Mouse (Mus musculus) hindbrain, embryonic 14.5 days (tissue): ENCODE measurements around the gene Rxra. TPM values are rescaled to one million over a fixed set of nuclear protein-coding genes. Genes with fewer than 3 reads are reported as not detected.
A peak's percentile ranks its signal among the peaks of the same experiment; 100 is the strongest.

ENCODE experiments used
- ATAC-seq: fragments of 200-750 bp; cut with Nextera tagmentation; 2 replicates; pipeline ENCODE4 v1.8.0; 2017; ENCODE audit warnings: moderate number of reproducible peaks, mild to moderate bottlenecking, moderate TSS enrichment, moderate library complexity; ENCODE audit not compliant: low FRiP score
- DNase-seq: peaks from one replicate; pipeline ENCODE4 v3.0.0-alpha.2; 2015; ENCODE audit warnings: low spot score
- H3K27ac ChIP-seq: fragments of 300-500 bp; sonication (generic); 2 replicates; pipeline ENCODE4 v1.5.1; 2014; ENCODE audit warnings: mild to moderate bottlenecking, moderate library complexity
- H3K27me3 ChIP-seq: fragments of 300-500 bp; sonication (generic); 2 replicates; pipeline ENCODE4 v1.6.1; 2014; ENCODE audit warnings: mild to moderate bottlenecking, low read length, mixed read lengths; ENCODE audit not compliant: control insufficient read depth, insufficient read depth
- H3K36me3 ChIP-seq: fragments of 300-500 bp; sonication (generic); replicated peaks from 2 replicates; pipeline ENCODE4 v1.6.1; 2014; ENCODE audit not compliant: control insufficient read depth, insufficient read depth
- H3K4me1 ChIP-seq: fragments of 300-500 bp; sonication (generic); replicated peaks from 2 replicates; pipeline ENCODE4 v1.6.1; 2014; ENCODE audit warnings: antibody characterized with exemption, low read length, mixed read lengths; ENCODE audit not compliant: control insufficient read depth, insufficient read depth
- H3K4me2 ChIP-seq: fragments of 300-500 bp; sonication (generic); replicated peaks from 2 replicates; pipeline ENCODE4 v1.6.1; 2014; ENCODE audit warnings: mild to moderate bottlenecking, moderate library complexity
- H3K4me3 ChIP-seq: fragments of 300-500 bp; sonication (generic); replicated peaks from 2 replicates; pipeline ENCODE4 v1.5.1; 2014; ENCODE audit warnings: mild to moderate bottlenecking, low read length
- H3K9ac ChIP-seq: fragments of 300-500 bp; sonication (generic); 2 replicates; pipeline ENCODE4 v1.6.1; 2014
- H3K9me3 ChIP-seq: fragments of 300-500 bp; sonication (generic); 2 replicates; pipeline ENCODE4 v1.6.1; 2016; ENCODE audit warnings: low read length; ENCODE audit not compliant: control insufficient read depth
- WGBS: fragments of 180-500 bp; shearing (Covaris S2); extraction: QIAGEN DNeasy Blood & Tissue Kit; methylation state at CpG from one replicate; pipeline ENCODE4 v1.1.7; 2014; 5-methylcytosine and 5-hydroxymethylcytosine counted together
- polyA plus RNA-seq: library from polyadenylated mRNA; unstranded; fragments of >200 nt; fragmentation: Nextera tagmentation; extraction: Ambion mirVana; gene quantifications from 2 replicates; pipeline ENCODE4 v1.2.1, GENCODE M21; 2014

Gene Rxra
- polyA plus RNA-seq, 1 experiment from 2014 or later: 2.4 TPM

DNA sequence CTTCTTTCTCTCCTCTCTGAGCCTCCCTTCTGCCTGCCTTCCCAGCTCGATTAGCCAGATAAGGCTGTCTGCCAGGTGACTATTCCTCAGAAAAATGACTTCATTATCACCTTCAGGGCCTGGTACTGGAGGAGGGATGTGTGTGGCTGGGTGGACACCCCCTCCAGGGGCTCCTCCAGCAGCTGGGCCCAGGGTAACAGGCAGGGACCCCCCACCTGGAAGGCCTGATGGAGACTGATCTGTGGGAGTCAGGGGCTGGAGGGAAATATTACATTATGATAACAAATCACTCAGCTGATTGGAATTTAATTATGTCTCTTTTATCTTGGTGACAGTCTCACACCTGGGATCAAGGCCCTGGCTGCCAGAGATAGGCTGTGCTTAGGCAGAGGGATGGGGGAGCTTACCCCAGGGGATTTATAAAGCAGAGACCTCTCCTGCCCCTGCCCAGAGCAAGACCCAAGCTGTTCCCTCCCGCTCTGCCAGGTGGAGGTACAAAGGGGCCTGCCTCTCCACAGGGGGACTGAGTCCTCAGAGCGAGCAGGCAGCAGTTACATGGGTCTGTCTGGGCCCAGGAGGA lies 35.2 kb upstream of the Rxra start:
- no peaks in the 10 kb centered on the region for H3K9me3 ChIP-seq
- no peaks in the 10 kb centered on the region for H3K36me3 ChIP-seq
- no peak overlapping the region for H3K4me2 ChIP-seq
- no peaks in the 10 kb centered on the region for H3K27me3 ChIP-seq
- ATAC-seq (peak; percentile 76; the same call in 1 of the 2 replicates), DNase-seq (peak; percentile 40)
- 0 out of 2 replicates have a peak, but pooled peaks cover 9% of the 10 kb centered on the region for H3K4me1 ChIP-seq
- no peak overlapping the region for H3K4me3 ChIP-seq
- no peak overlapping the region for H3K9ac ChIP-seq
- 26% methylated on average over 3 of the region's 3 CpGs for WGBS
- peak overlapping the region; percentile 66 for H3K27ac ChIP-seq

DNA sequence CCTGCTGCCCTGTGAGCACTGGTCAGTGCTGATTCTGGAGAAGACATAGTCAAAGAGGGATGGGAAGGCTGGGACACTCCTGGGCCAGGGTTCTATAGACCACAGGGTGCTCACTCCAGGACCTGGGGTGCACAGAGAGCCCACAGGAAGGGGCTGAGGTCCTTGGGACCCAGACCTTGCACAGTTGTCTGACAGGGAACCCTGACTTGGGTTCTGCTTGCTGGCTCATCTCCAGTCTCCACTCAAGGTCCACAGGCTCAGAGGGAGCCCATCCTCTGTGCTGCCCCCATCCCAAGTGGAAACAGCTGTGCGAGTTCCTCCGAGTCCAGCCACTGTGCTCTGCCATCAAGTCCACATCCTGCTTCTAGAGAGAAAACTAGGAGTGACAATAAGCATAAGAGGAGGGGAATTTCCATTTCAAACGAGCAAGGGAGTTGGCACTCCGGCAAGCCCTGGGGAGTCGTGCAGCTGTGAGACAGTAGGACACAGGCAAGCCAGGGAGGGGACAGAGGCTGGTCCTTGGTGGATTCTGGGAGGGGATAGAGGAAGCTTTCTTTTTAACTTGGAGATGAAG lies 31.6 kb upstream of the Rxra start:
- no peaks in the 10 kb centered on the region for H3K9me3 ChIP-seq
- 28% methylated on average over 5 of the region's 5 CpGs for WGBS
- H3K9ac ChIP-seq: no peak overlapping the region
- no peak overlapping the region for H3K4me2 ChIP-seq
- no peaks in the 10 kb centered on the region for H3K27me3 ChIP-seq
- ATAC-seq (no peak), DNase-seq (no peak)
- no peak overlapping the region for H3K4me3 ChIP-seq
- H3K27ac ChIP-seq: no peak overlapping the region
- H3K4me1 ChIP-seq: 0 out of 2 replicates have a peak, but pooled peaks cover 9% of the 10 kb centered on the region
- H3K36me3 ChIP-seq: no peaks in the 10 kb centered on the region

DNA sequence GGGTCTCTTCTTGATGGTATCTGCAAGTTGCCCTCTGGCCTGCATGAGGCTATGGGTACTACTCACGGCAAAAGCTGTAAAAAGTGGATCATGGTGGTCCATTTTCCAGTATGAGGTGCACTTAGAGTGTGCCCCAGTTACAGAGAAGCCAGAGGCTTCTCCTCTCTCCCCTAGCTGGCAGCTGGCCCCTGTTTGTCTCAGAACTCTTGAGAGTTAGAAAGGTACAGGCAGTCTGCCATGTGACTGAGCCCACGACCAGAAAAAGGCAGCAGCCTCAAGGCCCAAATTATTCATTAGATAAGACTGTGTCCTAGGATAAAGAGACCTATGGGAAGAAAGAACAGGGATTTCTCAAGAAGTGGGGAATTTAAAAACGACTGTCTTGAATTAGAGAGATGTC lies 30.8 kb upstream of the Rxra start:
- whole genome bisulfite sequencing: 63% methylated on average over 3 of the region's 3 CpGs
- Histone ChIP-seq H3K27ac (no peak overlapping the region), H3K36me3 (no peaks in the 10 kb centered on the region), H3K9ac (no peak overlapping the region), H3K4me2 (no peak overlapping the region), H3K9me3 (no peaks in the 10 kb centered on the region), H3K4me1 (peaks cover 14% of the 10 kb centered on the region), H3K27me3 (no peaks in the 10 kb centered on the region), H3K4me3 (no peak overlapping the region)
- DNase-seq: no peak
- ATAC-seq: no peak

DNA sequence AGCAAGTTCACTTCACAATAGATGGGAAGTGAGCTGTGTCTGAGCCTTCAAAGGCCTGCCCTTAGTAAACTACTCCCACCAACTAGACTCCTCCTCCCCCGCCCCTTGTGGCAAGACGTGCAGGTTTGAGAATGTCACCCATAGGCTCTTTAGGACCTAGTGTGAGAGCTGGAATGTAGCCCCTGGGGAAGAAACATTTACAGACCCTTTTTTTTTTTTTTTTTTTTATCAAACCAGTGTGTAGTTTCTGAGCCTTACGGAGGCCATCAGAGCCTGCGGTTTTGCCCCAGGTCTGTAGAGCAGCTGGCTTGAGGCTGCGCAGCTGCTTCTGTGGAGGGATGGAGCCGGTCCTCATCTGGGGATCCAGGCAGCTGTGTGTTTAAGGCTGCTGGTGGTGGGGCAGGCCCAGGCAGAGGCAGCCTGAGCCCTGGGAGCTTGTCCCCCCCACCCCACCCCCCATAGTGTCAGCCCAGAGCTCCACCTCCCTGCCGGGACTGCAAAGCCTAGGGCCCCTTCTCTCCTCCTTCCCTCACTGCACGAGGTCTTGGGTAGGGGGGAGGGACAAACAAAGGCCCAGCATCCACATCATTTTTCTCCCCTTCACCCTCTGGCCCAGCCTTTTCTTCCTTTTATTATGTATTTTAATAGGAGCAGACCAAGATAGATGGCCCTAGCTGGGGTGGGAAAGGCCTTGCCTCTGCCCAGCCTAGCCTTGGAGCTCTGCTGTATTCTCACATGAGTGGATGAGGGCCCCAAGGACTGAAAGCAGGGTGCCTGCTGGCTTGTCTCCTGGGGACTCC lies 26.2 kb upstream of the Rxra start:
- peaks cover 7% of the 10 kb centered on the region for H3K4me1 ChIP-seq
- no peaks in the 10 kb centered on the region for H3K9me3 ChIP-seq
- no peaks in the 10 kb centered on the region for H3K36me3 ChIP-seq
- no peaks in the 10 kb centered on the region for H3K27me3 ChIP-seq
- ATAC-seq (peak; percentile 73; the same call in 1 of the 2 replicates), DNase-seq (no peak)
- H3K9ac ChIP-seq: 0 out of 2 replicates have a peak overlapping the region, but pooled peaks have one; percentile 4
- 11% methylated on average over 8 of the region's 8 CpGs for WGBS
- no peak overlapping the region for H3K4me3 ChIP-seq
- H3K4me2 ChIP-seq: no peak overlapping the region
- H3K27ac ChIP-seq: peak overlapping the region; percentile 55; the same call in 1 of the 2 replicates

DNA sequence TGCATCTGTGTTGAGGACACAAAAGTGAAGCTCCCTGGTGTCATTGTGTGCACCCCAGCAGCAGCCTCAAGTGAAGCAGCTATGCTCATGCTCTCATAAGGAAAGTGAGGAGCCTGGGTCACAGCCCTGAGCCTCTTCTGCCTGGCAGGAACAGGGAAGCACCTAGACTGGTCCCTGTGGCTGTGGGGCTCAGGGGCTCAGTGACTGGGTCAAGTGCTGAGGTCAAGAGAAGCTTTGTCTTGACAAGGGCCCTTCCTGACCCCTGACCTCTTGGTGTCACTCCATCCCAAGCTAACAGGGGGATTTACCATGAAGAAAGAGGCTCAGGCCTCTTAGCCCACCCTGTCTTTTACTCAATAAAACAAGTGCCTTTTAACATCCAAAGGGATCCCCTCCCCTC lies 25.2 kb upstream of the Rxra start:
- H3K9me3 ChIP-seq: no peaks in the 10 kb centered on the region
- ATAC-seq (no peak), DNase-seq (no peak)
- H3K36me3 ChIP-seq: no peaks in the 10 kb centered on the region
- H3K4me1 ChIP-seq: peaks cover 7% of the 10 kb centered on the region
- no peak overlapping the region for H3K4me3 ChIP-seq
- H3K9ac ChIP-seq: no peak overlapping the region
- H3K27ac ChIP-seq: no peak overlapping the region
- H3K4me2 ChIP-seq: no peak overlapping the region
- H3K27me3 ChIP-seq: no peaks in the 10 kb centered on the region

DNA sequence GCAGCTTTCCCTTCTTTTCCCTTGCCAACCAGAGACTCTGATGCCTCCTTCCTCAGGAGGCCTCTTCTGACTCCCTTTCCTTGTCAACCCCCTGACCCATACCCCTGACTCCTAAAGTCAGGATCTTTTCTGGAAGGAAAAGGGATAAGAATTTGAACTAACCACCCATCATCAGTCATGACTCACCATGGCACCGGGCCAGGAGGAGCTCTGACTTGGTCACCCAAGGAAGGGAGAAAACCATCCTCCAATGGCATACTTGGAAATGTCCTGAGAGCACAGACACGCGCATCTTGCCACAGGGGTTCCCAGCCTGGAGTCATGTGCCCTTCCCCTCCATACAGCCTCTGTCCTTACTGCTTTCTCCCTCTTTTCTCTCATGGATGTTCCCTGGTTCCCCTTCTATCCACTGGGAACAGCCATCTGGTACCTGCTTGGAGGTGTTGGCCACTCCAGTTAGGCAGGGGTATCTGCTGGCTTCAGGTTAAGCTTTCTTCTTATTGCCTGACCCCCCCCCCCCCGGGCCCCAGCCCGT lies 22.7 kb upstream of the Rxra start:
- Histone ChIP-seq H3K4me1 (peaks cover 7% of the 10 kb centered on the region), H3K36me3 (no peaks in the 10 kb centered on the region), H3K4me2 (no peak overlapping the region), H3K27ac (no peak overlapping the region), H3K27me3 (no peaks in the 10 kb centered on the region), H3K4me3 (no peak overlapping the region), H3K9me3 (no peaks in the 10 kb centered on the region), H3K9ac (no peak overlapping the region)
- WGBS: 74% methylated on average over 5 of the region's 5 CpGs
- DNase-seq: no peak
- ATAC-seq: no peak

DNA sequence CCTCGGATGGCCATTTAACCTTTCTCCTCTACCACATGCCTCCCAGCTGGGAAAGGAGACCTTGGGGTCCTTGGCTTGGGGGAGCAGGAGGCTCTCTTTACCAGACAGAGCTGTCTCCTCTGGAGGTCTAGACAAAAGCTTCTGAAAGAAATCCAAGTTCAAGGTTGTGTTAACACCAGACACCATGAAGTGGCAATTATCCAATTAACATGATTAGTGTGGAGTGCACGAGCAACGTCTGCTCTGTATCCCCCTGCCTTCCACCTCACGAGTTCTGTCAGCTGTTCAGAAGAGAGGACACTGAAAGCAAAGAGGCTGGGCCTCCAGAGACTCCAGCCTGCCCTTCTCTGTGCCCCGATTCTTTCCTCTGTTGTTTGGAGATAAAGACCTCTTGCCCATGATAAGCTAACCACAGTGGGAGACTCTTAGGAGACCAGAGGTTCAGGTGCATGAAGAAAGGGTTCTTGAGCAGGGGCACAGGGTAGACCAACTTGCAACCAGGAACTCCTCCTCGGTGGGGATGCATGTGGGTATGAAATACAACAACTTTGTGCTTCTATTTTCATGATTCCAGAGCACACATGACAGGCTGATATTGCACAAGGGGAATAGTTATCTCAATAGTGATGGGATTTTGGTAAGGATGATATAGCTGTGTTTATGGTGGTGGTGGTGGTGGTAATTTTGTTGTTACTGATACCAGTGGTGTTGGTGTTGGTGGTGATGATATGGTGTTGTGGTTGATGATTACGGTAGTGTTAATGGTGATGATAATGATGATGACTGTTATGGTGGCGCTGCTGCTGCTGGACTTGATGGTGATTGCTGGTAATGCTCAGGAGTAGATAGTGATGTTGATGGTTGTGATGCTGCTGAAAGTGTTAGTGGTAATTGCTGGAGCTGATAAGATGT lies 21.7 kb upstream of the Rxra start:
- ATAC-seq (no peak), DNase-seq (no peak)
- Histone ChIP-seq H3K9ac (no peak overlapping the region), H3K4me3 (no peak overlapping the region), H3K9me3 (no peaks in the 10 kb centered on the region; the same call in 1 of the 2 replicates), H3K4me2 (no peak overlapping the region), H3K4me1 (peaks cover 7% of the 10 kb centered on the region), H3K36me3 (no peaks in the 10 kb centered on the region), H3K27ac (no peak overlapping the region), H3K27me3 (no peaks in the 10 kb centered on the region)
- WGBS: 60% methylated on average over 8 of the region's 8 CpGs

DNA sequence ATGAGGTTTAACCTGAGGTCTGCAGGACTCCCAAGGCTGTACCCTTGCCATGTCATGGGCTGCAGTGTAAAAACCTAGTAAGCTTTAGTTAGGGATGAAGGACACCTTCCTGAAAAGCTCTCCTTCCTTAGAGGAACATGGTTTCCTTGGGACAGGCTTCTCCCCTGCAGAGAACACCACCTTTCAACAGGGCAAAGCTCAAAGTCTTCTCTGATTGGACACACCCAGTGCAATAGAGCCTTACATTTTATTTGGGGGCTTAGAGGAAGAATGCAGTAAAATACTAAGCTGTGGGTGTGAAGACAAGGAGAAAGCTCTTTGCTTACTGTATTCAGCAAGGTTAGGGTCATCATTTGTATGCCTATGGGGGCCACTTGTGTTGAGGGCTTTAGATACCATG lies 19.7 kb upstream of the Rxra start:
- Histone ChIP-seq H3K36me3 (no peaks in the 10 kb centered on the region), H3K9ac (no peak overlapping the region), H3K4me1 (no peaks in the 10 kb centered on the region), H3K9me3 (peaks cover 11% of the 10 kb centered on the region; the same call in 1 of the 2 replicates), H3K27ac (no peak overlapping the region), H3K4me3 (no peak overlapping the region), H3K4me2 (no peak overlapping the region), H3K27me3 (no peaks in the 10 kb centered on the region)
- ATAC-seq (no peak), DNase-seq (no peak)
